In genomic region chr4:82512335-82512734, GRCm38 (mm10) we compare ENCODE assay signal across 8 mouse cellular contexts.
DNase-seq lines count a peak whose midpoint lies in the region; ATAC-seq and TF ChIP-seq lines count a peak whose summit lies in the region.

No protein-coding gene starts in this region.

- TF ChIP-seq POLR2A in lung, adult 2 months (IDR thresholded peaks at IDR 0.05; ENCODE audit: borderline replicate concordance, extremely low read depth, low read depth, low read length), result no peak

- peak overlapping the region; percentile 100 for H3K27ac ChIP-seq in forebrain, embryonic 13.5 days
- H3K27ac ChIP-seq in neural tube, embryonic 14.5 days (ENCODE audit: low read depth, low read length), result peak overlapping the region; percentile 80

- no peaks in the 10 kb centered on the region for H3K9me3 ChIP-seq in forebrain, embryonic 13.5 days (replicated peaks)
- H3K9me3 ChIP-seq in neural tube, embryonic 14.5 days (ENCODE audit: control insufficient read depth, low read length), result no peaks in the 10 kb centered on the region

- peaks cover 10% of the 10 kb centered on the region; the same call in 1 of the 2 replicates for H3K4me1 ChIP-seq in lung, adult 2 months (ENCODE audit: control insufficient read depth, insufficient read depth, low read length)
- peaks cover 63% of the 10 kb centered on the region for H3K4me1 ChIP-seq in forebrain, embryonic 13.5 days
- H3K4me1 ChIP-seq in neural tube, embryonic 14.5 days (ENCODE audit: control insufficient read depth, insufficient read depth, low read length), result peaks cover 7% of the 10 kb centered on the region

- ATAC-seq in forebrain, embryonic 13.5 days, result no peak
- ATAC-seq in neural tube, embryonic 14.5 days (ENCODE audit: low read depth), result no peak

- H3K27me3 ChIP-seq in forebrain, embryonic 13.5 days, result no peaks in the 10 kb centered on the region
- no peaks in the 10 kb centered on the region for H3K27me3 ChIP-seq in neural tube, embryonic 14.5 days (ENCODE audit: control insufficient read depth, insufficient read depth, low read length)

- intact Hi-C loops in left cerebral cortex, postnatal 10 days (cut with DNase I), result loop anchor here (2.0 to 5.0 kb wide), 2 partner anchors 24 to 75 kb away; no protein-coding TSS in a partner anchor

- DNase-seq in lung, adult 2 months, result no peak
- DNase-seq in lung, postnatal 25 days (ENCODE audit: low spot score), result no peak
- DNase-seq in kidney, postnatal 10 days, result peak; percentile 36
- no peak for DNase-seq in left cerebral cortex, postnatal 10 days (ENCODE audit: extremely low spot score in 1 of 2, low spot score in 2 of 2)
- no peak for DNase-seq in lung, adult 18-20 months
- DNase-seq in adrenal gland, adult 2 months, result no peak

- peak overlapping the region; percentile 100 for H3K9ac ChIP-seq in forebrain, embryonic 13.5 days
- peak overlapping the region; percentile 44 for H3K9ac ChIP-seq in neural tube, embryonic 14.5 days (replicated peaks; ENCODE audit: low read depth, low read length)

- H3K4me2 ChIP-seq in forebrain, embryonic 13.5 days, result peak overlapping the region; percentile 95
- H3K4me2 ChIP-seq in neural tube, embryonic 14.5 days (ENCODE audit: low read depth, low read length), result peak overlapping the region; percentile 93

- 2% methylated on average over 13 of the region's 13 CpGs for WGBS in lung, adult 2 months
- 1% methylated on average over 13 of the region's 13 CpGs for WGBS in forebrain, embryonic 13.5 days
- WGBS in neural tube, embryonic 14.5 days, result 1% methylated on average over 13 of the region's 13 CpGs

- peak overlapping the region; percentile 49 for H3K4me3 ChIP-seq in lung, adult 2 months (replicated peaks; ENCODE audit: extremely low read depth, low read depth, low read length)
- H3K4me3 ChIP-seq in forebrain, embryonic 13.5 days, result peak overlapping the region; percentile 96
- H3K4me3 ChIP-seq in neural tube, embryonic 14.5 days (ENCODE audit: low read depth, low read length), result peak overlapping the region; percentile 42

- H3K36me3 ChIP-seq in forebrain, embryonic 13.5 days (ENCODE audit: poor library complexity, severe bottlenecking), result no peaks in the 10 kb centered on the region
- no peaks in the 10 kb centered on the region for H3K36me3 ChIP-seq in neural tube, embryonic 14.5 days (ENCODE audit: control insufficient read depth, insufficient read depth, low read length)

- no peak for TF ChIP-seq CTCF in lung, adult 2 months (IDR thresholded peaks at IDR 0.05; ENCODE audit: insufficient read depth, low read length)

Comparison
In these comparisons a context has a peak if more than half of its experiments do, and no peak if none do; other contexts are left out.
1. H3K4me3 ChIP-seq: peak in every context shown above with its lines; median percentile 96 in forebrain, embryonic 13.5 days; 49 in lung, adult 2 months; 42 in neural tube, embryonic 14.5 days.